In the genomic region with DNA sequence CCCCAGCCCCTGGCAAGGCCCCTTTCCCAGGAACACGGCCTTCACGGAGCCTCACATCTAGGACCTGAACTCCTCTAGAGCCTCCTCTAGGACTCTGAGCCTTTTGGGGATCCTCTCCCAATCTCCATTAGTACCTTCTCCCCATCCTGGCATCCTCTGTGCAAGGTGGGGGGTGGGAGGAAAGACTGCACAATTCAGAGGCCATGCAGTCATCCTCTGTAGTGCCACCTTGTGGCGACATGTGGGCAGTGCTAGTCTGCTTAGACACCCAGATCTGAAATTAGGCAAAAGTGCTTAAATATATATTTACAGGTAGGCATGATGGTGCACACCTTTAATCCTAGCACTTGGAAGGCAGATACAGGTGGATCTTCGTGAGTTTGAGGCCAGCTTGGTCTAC, we compare ENCODE assay signal across 9 mouse cellular contexts. TPM values are rescaled to one million over a fixed set of nuclear protein-coding genes. Genes with fewer than 3 reads are reported as not detected.
DNase-seq lines count a peak whose midpoint lies in the region; ATAC-seq and TF ChIP-seq lines count a peak whose summit lies in the region.
"Had no signal": no experiment of that assay in that cellular context is flagged by ENCODE, and none has a peak within 500 bp of the region (broad histone marks: within the 10 kb centered on the region; RNA-seq: fewer than 3 reads in every experiment).

No protein-coding gene starts in this region.

- DNase-seq in gastrocnemius, adult 18-20 months (ENCODE audit: low spot score): peak; percentile 32
- no peak for DNase-seq in gastrocnemius, postnatal 25 days
- DNase-seq in urinary bladder, postnatal 25 days (ENCODE audit: low spot score): peak; percentile 34
- DNase-seq in urinary bladder, postnatal 10 days (ENCODE audit: low spot score): no peak
- peak; percentile 25 to 73 for DNase-seq in kidney, postnatal 36 days
- peak; percentile 11 for DNase-seq in lung, postnatal 0 days (ENCODE audit: low spot score)
- peak; percentile 48 for DNase-seq in stomach, postnatal 0 days (ENCODE audit: low spot score)

- no peaks in the 10 kb centered on the region for H3K36me3 ChIP-seq in lung, postnatal 0 days (ENCODE audit: insufficient read depth, low read length)
- H3K36me3 ChIP-seq in stomach, postnatal 0 days (ENCODE audit: control insufficient read depth, insufficient read depth, low read length): no peaks in the 10 kb centered on the region

- no peak for TF ChIP-seq POLR2A in cortical plate, adult 2 months (IDR thresholded peaks at IDR 0.05; ENCODE audit: extremely low read depth, insufficient read depth, low read length)

- peak; percentile 93 for TF ChIP-seq CTCF in cortical plate, adult 2 months (IDR thresholded peaks at IDR 0.05; ENCODE audit: extremely low read depth, insufficient read depth, low read length)
- TF ChIP-seq CTCF in lung, postnatal 0 days (IDR thresholded peaks at IDR 0.05): peak; percentile 80
- peak; percentile 85 for TF ChIP-seq CTCF in stomach, postnatal 0 days (IDR thresholded peaks at IDR 0.05; ENCODE audit: low read depth)

- H3K9ac ChIP-seq in lung, postnatal 0 days (replicated peaks; ENCODE audit: low read depth): no peak overlapping the region
- H3K9ac ChIP-seq in stomach, postnatal 0 days (ENCODE audit: low read length): no peak overlapping the region

- H3K9me3 ChIP-seq in lung, postnatal 0 days (ENCODE audit: low read length): no peaks in the 10 kb centered on the region
- no peaks in the 10 kb centered on the region for H3K9me3 ChIP-seq in stomach, postnatal 0 days (ENCODE audit: control insufficient read depth, low read length)

- no peaks in the 10 kb centered on the region; the same call in 1 of the 2 replicates for H3K4me1 ChIP-seq in cortical plate, adult 2 months (ENCODE audit: control insufficient read depth, insufficient read depth, low read length)
- H3K4me1 ChIP-seq in lung, postnatal 0 days (ENCODE audit: insufficient read depth, low read depth, low read length): no peaks in the 10 kb centered on the region
- H3K4me1 ChIP-seq in stomach, postnatal 0 days (replicated peaks; ENCODE audit: control insufficient read depth, insufficient read depth): no peaks in the 10 kb centered on the region

- no peaks in the 10 kb centered on the region for H3K27me3 ChIP-seq in lung, postnatal 0 days (replicated peaks; ENCODE audit: insufficient read depth, low read length)
- H3K27me3 ChIP-seq in stomach, postnatal 0 days (ENCODE audit: control insufficient read depth, insufficient read depth, low read length): 0 out of 2 replicates have a peak, but pooled peaks cover 3% of the 10 kb centered on the region

- no peak overlapping the region for H3K4me2 ChIP-seq in lung, postnatal 0 days (replicated peaks; ENCODE audit: low read depth, low read length)
- no peak overlapping the region for H3K4me2 ChIP-seq in stomach, postnatal 0 days (replicated peaks; ENCODE audit: low read depth)

- no peak for ATAC-seq in lung, postnatal 0 days
- no peak for ATAC-seq in stomach, postnatal 0 days (ENCODE audit: low FRiP score, low TSS enrichment)

- H3K27ac ChIP-seq in cortical plate, adult 2 months (ENCODE audit: insufficient read depth, low read length): no peak overlapping the region
- no peak overlapping the region for H3K27ac ChIP-seq in lung, postnatal 0 days (ENCODE audit: low read length)
- no peak overlapping the region for H3K27ac ChIP-seq in stomach, postnatal 0 days (replicated peaks)

- WGBS in lung, postnatal 0 days: 43% methylated on average over 4 of the region's 4 CpGs
- WGBS in stomach, postnatal 0 days: 47% methylated on average over 4 of the region's 4 CpGs

- no peak for TF ChIP-seq EP300 in lung, postnatal 0 days (IDR thresholded peaks at IDR 0.05)
- TF ChIP-seq EP300 in stomach, postnatal 0 days (optimal IDR thresholded peaks at IDR 0.05): no peak

- no peak overlapping the region for H3K4me3 ChIP-seq in cortical plate, adult 2 months (ENCODE audit: insufficient read depth, low read length)
- no peak overlapping the region for H3K4me3 ChIP-seq in lung, postnatal 0 days (ENCODE audit: low read depth, low read length)
- H3K4me3 ChIP-seq in stomach, postnatal 0 days (ENCODE audit: low read depth, low read length): no peak overlapping the region

RNA-seq across cellular contexts. Expression of gene Bhlhe23, which starts 15.0 kb away (rescaled TPM):
- not detected for total RNA-seq in gastrocnemius, adult 18-20 months (2021)
- total RNA-seq in gastrocnemius, postnatal 25 days (2021): not detected
- polyA plus RNA-seq in cortical plate, adult 2 months (2012; rRNA removed): 0.08 TPM in 1 of 2 replicates, not detected in the other
- not detected in 2 replicates for polyA plus RNA-seq in lung, postnatal 0 days (2015; fragmentation: Nextera tagmentation; extraction: Ambion mirVana)
- polyA plus RNA-seq in stomach, postnatal 0 days (2015; fragmentation: Nextera tagmentation; extraction: Ambion mirVana): not detected in 2 replicates
- total RNA-seq: left cerebral cortex, adult 8-10 months had no signal

Comparison
In these comparisons a context has a peak if more than half of its experiments do, and no peak if none do; other contexts are left out.
1. DNase-seq: peak in gastrocnemius, adult 18-20 months (single experiment), urinary bladder, postnatal 25 days (single experiment), kidney, postnatal 36 days (2 of 2), lung, postnatal 0 days (single experiment) and stomach, postnatal 0 days (single experiment); none in gastrocnemius, postnatal 25 days (single experiment) and urinary bladder, postnatal 10 days (single experiment).
2. Peak in every context shown above with its lines, with median percentiles within 50 percentile points of each other: CTCF ChIP-seq.